Mouse (Mus musculus) cerebral cortex, adult 2 months (tissue): ENCODE results near the gene Fars2.

Source experiments
- WGBS: fragments of 180-500 bp; shearing (Covaris S2); methylation state at CpG from one replicate; pipeline ENCODE4 v1.1.7; 2018; 5-methylcytosine and 5-hydroxymethylcytosine counted together

Gene Fars2

DNA sequence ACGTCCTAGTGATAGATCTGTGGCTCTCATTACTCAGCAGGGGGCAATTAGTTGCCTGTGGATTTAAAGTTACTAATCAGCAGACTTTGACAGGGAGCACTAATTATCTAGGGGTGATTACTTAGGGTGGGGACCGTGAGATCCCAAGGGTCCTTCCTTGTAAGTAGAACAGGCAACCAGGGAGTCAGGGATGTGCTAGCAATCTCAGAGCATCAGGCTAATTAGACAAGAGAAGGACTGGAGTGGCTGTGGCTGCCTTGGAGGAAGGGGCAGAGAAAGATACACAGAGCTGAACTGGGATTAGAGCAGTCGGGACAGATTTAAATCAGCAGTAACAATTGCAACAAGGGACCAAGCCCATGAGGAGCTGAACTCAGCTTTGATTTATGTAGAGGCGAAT lies 471.9 kb downstream of the Fars2 start:
- 64% methylated on average over 4 of the region's 4 CpGs for WGBS

DNA sequence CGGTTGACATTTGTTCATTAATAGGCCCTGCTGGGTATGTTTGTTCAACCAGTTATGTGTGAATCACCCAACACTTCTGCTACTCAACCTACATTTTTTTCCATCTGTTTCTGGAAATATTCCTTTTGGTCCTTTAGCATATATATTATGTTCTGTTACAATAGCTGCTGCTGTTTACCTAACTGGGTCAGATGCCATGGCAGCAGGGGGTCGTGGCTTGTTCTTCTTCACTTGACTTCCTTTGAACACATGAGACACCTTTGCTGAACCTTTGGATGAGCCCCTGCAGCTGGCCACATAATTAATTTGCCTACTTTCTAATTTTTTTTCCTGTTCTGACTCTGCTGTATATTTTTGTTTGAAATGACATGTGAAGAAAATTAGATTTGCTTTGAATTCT lies 475.1 kb downstream of the Fars2 start:
- WGBS = 54% methylated on average over 2 of the region's 2 CpGs

DNA sequence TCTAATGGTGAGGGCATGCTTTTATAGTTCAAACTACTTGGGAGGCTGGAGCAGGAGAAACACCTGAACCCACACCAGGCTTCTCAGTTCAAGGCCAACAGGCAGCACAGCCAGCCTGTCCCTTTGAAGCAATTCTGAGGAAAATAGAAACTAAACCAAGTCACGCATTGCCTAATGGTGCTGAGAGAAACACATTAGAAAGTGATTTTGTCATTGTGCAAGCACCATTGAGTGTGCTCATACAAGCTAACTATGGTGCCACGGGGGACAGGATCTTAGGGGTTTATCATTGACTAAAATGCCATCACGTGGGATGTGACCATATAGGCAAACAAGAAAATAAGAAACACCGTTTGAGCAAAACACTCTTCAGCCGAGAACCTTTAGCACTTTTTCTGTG lies 489.5 kb downstream of the Fars2 start:
- 76% methylated on average over 5 of the region's 5 CpGs for WGBS

DNA sequence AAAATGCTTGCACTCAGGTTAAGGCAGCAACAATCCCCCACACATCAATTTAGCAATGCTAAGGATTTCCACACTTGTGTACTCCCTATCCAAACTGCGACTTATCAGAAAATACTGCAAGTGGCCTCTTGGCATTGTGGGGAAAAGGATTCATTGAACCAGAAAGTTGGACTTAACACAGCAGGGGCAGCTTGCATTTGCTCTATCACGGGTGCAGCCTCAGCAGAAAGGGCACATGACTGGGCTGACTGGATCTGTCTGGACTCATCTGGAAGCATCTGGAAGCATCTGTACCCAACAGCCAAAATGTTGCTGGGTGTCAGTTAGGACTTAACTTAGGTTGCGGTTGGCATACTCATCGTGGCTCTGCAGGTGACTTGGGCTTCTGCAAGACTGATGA lies 490.7 kb downstream of the Fars2 start:
- 93% methylated on average over 4 of the region's 4 CpGs for WGBS

DNA sequence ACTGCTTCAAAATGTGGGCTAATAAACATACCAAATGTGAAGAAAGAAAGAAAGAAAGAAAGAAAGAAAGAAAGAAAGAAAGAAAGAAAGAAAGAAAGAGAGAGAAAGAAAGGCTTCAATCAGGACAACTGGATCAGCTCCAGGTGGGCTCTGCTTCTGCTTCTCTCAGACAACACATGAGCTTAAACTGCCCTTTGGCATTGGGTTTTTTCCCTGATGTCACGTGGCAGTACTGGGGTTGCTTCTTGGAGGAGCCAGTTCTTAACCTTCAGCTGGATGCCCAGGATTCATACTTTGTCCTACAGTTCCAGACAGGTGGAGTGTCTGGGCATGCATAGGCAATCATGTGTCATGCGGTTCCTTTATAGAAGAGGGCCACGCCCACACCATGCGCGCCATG lies 493.2 kb downstream of the Fars2 start:
- WGBS = 94% methylated on average over 5 of the region's 5 CpGs

DNA sequence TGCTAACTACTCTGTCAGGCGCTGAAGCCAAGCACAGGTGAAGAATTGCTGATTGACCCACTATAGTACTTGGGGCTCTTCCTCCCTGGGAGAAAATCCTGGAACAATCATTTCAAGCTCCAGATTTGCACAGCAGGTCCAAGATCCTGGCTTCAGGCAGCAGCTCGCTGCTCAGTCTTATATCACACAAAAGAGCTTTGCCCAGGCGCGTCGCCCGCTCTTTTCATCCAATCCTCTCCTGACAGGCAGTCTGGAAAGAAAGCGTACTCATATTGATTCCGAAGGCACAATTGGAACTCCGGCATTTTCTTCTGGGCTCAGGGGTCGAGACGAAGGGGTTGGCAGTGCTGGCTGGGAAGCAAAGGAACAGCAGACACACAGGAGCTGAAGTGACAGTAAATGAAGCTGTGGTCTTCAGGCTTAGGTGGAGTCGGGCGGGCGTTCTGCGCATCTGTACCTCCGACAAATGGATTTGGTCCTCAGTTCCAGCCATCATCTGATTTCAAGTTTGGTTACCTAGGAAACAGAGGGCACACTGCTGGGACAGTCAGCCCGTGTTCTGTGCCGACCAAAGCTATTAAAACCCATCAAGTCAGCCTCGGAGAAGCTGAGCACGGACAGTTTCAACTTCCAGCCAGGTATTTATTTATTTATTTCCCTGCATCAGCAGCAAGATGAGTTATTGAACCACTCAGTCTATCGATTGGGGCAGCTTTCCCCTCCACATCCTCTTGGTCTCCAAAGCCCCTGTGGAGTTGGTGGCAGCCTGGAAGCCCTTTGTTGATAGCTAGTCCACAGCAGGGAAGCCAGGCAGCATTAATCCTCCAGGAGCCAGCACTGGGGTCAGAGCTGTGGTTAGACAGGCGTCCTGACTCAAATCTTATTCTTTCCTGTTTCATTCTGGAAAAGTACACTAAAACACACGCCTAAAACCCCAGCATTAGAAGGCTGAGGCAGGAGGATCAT lies 495.9 kb downstream of the Fars2 start:
- WGBS = 20% methylated on average over 23 of the region's 23 CpGs

DNA sequence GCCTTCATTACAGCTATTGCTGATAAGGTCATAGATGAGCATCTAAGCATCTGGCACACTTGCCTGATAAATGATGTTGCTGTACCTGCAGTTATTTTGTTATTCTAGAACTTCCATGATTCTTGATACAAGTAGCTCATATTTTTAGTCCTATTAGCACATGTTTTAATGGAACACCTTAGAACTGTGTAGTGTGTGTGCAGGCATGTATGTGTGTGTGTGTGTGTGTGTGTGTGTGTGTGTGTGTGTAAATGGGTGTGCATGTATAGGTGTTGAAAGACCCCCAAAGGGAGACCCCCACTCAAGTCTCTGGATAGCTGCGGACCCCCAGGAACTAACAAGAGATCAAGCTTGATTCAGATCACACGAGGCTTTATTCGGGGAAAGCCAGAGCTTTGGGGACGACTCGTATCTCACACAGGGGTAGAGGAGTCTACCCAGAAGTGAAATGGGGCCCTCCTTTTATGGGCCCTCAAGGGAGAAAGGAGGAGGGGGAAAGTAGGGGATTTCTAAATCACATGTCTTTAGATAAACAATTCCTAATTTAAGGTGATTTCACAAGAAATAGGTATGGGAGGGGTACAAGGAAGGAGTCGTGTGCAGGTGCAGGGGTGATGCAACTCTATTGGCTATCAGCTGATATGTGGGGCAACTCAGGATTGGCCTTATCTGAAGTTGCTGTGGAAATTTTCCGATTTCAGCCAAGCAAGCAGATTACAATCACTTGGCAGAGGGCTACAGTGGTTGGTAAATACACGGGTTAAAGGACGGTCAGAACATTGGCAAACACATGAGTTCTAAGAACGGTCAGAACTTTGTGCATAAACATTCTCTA lies 503.5 kb downstream of the Fars2 start:
- 91% methylated on average over 10 of the region's 10 CpGs for WGBS

DNA sequence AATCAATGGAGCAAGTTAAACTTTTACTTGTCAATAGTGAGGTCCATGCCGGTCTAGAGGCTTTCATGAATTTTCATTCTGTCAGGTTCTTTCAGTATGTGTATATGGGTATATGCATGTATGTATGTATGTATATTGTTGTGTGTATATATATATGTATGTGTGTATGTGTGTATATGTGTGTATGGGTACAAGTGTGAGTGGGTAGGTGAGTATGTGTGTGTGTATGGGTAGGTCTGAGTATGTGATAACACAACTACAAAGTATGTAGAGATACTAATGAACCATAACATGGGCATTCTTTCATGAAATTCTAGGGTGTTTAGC lies 504.1 kb downstream of the Fars2 start:
- WGBS = 94% methylated on average over 1 of the region's 1 CpGs

DNA sequence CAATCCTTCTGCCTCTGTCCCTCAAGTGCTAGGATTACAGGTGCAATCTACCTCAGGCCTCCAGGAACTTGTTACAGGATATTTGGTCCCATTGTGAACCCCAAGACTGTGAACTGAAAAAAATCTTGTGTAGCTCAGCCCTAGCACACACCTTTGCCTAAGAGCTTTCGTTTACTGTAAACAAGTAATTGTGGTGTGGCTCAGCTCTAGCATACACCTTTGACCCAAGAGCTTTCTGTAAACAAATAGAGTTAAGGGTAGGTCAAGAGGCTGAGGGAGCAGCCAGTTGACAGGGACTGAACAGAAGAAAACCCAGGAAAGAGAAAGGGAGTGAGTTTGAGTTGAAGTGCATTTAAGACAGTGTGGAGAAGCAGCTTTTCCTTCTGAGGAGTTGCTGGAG lies 506.3 kb downstream of the Fars2 start:
- WGBS = 88% methylated on average over 1 of the region's 1 CpGs

DNA sequence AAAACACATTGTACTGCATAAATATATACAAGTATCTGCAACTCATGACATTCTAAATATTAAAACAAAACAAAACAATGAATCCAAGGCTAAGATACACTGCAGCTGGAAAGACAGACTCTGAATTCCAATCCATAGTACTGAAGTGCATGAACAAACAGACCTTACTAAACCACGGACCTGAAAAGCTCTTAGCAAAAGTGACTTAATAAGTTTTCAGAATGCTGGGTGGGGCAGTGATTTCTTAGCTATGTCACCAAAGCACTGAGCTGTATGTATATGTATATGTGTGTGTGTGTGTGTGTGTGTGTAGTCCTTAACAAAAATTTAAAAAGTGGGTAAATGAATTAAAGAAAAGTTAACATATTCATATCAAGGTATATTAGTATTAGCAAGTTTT lies 511.9 kb downstream of the Fars2 start:
- WGBS = 78% methylated on average over 1 of the region's 1 CpGs

DNA sequence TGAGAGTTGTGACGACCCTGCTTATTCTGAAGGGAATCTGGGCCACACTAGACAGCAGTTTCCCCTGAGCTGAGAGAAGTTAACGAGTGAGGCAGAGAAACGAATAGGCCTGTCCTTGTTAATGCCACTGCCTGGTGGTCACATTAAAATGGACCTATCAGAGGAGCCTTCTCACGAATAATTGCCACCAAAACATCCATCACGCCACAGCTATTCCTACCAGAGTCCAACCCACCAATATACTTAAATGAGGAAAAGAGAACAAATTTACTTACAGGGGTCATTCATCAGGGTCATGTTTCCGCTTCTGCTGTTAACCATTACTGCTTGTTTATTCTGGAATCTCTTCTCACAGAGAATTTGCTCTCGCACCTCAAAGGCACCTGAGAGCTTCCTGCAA lies 531.0 kb downstream of the Fars2 start:
- 79% methylated on average over 7 of the region's 7 CpGs for WGBS

DNA sequence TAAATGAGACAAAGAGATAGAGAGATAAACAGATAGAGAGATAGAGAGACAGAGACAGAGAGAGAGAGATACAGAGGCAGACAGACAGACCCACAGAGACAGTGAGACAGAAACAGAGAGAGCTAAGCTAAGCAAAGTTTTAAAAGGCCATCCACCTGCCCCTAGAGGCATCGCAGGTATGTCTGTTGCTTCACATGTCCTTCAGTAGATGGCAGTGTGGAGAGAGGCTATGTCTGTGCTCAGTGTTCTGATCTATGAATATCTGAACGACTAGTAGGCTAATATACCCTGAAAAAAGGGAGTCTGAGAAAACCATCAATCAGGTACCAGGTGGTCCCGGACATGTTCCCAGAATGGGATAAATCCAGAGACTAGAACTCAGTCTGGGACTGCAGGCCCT lies 537.0 kb downstream of the Fars2 start:
- WGBS = 78% methylated on average over 3 of the region's 3 CpGs

DNA sequence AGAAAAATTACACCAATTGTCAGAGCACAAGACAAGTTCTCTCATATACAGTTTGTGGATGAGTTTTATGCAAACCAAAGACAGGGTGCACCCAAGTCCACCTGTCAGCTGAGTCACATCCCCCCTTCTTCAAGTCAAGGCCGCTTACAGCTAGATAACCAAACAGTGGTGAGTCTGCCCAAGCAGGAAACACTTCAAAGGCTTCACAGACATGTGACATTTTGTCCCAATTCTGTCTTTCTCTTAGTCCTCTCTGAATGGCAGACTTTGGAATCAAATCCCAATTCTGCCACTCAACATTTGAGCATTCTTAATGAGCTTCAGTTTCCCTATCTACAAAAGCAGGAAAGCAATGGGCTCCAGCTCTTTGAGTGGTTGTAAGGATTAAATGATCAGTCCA lies 562.1 kb downstream of the Fars2 start:
- WGBS = 65% methylated on average over 1 of the region's 1 CpGs

DNA sequence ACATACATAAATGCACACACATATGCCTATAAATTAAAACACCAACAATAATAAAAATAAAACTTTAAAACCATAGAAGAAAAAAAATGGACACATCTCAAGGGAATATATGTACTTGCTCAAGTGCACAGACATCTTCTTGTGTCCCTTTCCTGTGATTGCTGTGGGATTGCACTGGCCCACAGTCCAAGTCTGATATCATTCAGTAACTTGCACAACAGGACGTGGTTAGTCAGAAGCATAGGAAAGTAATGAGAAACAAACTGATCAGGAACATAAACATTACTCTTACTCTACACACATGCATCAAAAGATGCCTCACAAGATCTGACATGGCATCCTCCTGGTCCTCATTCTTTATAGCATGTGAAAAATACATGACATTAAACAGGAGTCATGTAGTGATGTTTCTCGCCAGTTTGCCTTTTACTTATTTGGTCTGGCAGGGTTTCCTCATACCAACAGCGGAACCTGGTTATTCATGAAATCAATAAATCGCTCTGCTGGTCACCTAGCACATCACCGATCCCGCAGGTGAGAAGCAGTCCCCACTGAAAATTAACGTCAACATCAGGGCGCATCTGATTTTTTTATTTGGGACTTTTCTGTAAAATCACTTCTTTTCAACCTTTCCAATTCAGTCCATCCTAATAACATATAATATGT lies 563.6 kb downstream of the Fars2 start:
- WGBS = 94% methylated on average over 8 of the region's 8 CpGs

DNA sequence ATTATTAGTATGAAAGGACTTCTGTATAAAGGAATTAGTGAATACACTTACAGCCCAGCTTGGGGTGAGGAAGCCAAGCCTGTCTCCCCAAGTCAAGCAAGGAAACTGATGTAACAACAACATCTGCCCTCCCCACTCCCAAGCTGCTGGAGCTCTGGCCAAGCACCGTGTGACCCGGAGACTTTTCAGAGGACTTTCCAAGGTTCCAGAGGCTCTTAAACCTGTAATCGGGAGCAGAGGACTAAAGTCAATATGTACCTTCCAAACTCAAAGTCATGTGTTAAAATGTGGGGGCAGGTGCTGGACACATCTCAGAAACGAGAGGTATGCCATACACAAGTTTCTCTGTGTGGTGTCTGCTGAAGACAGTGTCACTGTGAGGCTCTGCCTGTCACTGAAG lies 566.4 kb downstream of the Fars2 start:
- WGBS = 74% methylated on average over 4 of the region's 4 CpGs

DNA sequence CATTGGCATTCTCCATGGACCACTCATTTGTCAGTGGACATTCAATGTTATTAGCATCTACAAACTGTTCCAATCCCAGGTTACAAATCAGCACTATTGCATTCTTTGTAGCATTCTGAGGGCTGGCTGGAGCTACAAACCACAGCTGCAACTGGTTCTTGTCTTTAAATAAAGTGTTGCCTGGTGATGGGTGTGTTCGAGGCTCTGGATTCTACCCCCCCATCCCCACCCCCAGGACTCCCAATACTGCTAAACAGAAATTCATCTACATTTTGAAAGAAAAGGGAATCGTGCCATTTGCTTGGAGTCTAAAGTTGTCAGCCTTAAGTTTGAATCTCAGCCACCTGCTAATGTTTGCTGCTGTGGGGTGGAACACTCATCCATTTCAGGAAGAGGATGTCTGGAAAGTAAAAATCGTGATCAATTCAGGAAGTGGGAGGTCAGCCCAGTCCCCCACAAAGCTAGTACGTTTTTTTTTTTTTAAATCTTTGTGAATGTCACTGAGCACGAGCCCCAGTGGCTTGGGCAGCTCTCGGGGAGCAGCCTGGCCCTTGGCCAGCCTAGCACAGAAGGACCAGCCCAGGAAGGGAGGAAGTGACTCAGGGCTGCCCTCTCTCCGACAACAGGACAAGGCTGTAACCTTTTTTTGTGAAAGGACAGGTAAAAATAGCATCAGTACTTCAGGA lies 578.4 kb downstream of the Fars2 start:
- WGBS = 13% methylated on average over 7 of the region's 7 CpGs

DNA sequence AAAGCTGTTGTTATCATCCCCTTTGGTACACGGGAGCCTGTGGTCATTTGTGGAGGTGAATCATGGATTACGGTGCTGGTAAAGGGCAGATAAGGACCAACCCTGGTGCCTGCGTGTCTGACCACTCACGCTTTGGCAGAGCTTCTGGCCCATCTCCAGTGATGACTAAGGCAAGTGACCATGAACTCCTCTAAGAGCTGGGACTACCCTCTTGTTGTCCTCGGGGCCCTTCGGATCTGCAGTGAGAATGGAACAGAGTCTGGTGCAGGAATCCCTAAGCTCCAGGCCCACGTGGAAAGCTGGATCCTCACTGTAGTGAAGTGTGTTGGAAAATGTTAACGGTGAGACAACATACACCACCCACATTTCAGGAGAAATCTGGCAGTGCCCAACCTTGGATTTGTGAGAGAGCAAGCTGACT lies 579.1 kb downstream of the Fars2 start:
- WGBS = 64% methylated on average over 8 of the region's 8 CpGs

DNA sequence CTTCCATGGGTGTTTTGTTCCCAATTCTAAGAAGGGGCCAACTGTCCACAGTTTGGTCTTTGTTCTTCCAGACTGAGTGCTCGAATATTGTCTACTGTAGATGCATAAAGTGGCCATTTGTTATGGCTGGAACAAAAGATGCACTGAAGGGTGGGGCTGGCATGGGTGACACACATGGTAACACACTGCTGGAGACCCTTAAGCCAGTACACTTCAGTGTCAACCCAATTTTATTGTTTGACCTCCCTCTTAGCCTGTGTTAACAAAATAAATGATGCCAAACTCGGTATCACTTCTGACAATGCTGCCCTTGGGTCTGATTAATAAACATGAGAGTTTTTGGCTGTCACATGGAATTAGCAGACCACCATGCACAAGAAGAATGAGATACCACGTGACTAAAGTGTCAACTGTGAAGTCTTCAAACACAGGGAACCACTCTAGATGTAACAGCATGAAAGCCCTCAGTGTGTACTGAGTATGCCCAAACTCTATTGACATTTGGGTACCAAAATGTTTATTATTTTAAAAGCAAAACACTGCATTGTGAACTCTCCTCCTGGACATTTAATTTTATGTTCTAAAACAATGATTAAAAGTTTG lies 590.0 kb downstream of the Fars2 start:
- 47% methylated on average over 3 of the region's 3 CpGs for WGBS

DNA sequence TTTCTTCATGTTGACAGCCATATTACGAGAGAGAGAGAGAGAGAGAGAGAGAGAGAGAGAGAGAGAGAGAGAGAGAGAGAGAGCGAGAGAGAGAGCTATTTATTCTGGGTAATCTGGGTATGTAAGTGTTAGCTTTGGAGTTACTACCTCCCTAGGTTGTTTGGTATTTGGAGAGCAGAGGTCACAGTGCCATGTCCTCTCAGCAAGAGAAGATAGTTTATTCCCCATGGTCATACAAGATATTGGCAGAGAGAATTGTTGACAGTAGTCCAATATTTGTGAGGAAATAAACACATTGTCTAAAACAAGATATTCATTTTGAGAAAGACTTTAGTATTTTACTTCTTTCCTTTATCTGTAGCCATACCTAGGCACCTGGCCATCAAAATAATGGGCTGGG lies 596.9 kb downstream of the Fars2 start:
- WGBS = 93% methylated on average over 2 of the region's 2 CpGs

DNA sequence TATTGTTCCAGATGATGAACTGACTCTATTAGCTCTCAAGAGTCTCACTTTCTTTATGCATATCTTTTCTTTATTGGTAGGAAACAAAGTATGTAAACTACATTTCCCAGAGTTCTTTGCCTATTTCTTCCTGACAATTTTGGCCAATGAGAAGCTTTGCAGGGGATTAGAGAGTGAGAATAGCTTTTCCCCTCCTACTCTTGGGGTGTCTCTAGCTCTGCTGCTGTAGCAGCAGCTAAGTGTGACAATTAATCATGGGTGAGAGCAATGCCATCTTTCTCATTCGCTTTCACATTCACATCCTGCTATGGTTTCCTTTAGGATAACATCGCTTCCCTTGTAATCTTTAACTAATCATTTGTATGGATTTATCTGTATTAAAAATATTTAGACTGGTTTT lies 599.5 kb downstream of the Fars2 start:
- WGBS = 49% methylated on average over 2 of the region's 2 CpGs

DNA sequence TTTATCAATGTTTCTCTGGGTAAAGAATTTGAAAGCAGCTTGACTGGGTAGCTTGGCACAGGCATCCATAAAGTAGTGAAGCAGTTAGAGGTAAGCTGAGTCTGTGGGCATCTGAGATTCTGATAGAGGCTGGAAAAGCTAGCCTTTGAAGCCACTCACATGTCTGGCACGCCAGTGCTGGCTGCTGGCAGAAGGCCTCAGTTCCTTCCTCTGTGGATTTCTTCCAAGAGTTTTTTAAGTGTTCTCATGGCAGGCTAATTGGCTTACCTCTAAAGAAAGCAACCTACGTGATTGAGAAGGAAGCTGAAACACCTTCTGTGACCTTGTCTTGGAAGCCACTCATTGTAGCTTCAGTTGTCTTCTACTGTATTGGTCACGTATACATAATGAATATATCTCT lies 600.2 kb downstream of the Fars2 start:
- WGBS = 39% methylated on average over 3 of the region's 3 CpGs
